ENCODE assay signal across 10 mouse cellular contexts in the genomic region with DNA sequence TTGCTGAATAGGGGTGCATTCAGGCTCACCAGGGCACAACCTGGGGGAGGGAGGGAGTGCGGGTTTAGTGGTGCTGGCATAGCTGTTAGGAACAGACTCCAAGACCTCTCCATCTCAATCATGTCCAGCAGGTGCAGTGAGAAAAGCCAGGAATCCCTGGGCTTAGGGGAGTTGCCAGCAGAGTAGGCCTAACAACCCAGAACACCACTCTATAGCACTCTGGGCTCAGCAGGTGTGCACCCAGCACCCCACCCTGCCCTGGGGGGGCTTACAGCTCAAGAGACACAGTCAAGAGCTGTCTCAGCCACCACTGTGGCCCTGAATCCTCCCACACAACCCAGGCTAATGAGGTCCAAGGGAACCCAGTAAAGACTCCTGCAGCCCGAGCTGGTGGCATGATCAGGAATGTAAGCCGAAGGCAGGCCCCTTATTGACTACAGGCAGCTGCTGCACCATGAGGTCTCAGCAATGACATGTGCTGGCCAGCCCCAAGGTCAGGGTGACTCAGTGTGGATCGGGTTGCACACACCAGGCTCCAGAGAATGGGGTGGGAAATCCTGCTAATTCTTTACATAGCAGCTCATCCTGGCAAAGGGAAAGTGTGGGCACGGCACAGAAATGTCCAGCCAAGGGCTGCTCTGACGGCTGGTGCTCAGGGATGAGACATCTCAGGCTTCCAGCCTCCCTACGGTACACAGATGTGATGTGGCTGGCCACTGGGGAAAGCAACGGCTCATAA. TPM values are rescaled to one million over a fixed set of nuclear protein-coding genes. Genes with fewer than 3 reads are reported as not detected.
A peak's percentile ranks its signal among the peaks of the same experiment; 100 is the strongest.
DNase-seq lines count a peak whose midpoint lies in the region; ATAC-seq and TF ChIP-seq lines count a peak whose summit lies in the region.
"Had no signal": no experiment of that assay in that cellular context is flagged by ENCODE, and none has a peak within 500 bp of the region (broad histone marks: within the 10 kb centered on the region; RNA-seq: fewer than 3 reads in every experiment).

No protein-coding gene starts in this region.

- H3K27me3 ChIP-seq in heart, embryonic 13.5 days (replicated peaks) = no peaks in the 10 kb centered on the region
- no peaks in the 10 kb centered on the region for H3K27me3 ChIP-seq in CH12.LX (replicated peaks)
- no peaks in the 10 kb centered on the region for H3K27me3 ChIP-seq in hindbrain, embryonic 14.5 days (ENCODE audit: control insufficient read depth, insufficient read depth, low read length)
- no peaks in the 10 kb centered on the region for H3K27me3 ChIP-seq in stomach, embryonic 15.5 days (replicated peaks)

- peaks cover 81% of the 10 kb centered on the region for H3K4me1 ChIP-seq in heart, embryonic 13.5 days
- peaks cover 22 to 52% of the 10 kb centered on the region in 2 experiments for H3K4me1 ChIP-seq in CH12.LX (ENCODE audit: control insufficient read depth in 1 of 2, insufficient read depth in 2 of 2)
- H3K4me1 ChIP-seq in hindbrain, embryonic 14.5 days (replicated peaks; ENCODE audit: control insufficient read depth, insufficient read depth, low read length) = peaks cover 43% of the 10 kb centered on the region
- peaks cover 53% of the 10 kb centered on the region for H3K4me1 ChIP-seq in stomach, embryonic 15.5 days

- H3K9ac ChIP-seq in heart, embryonic 13.5 days = peak overlapping the region; percentile 72
- peak overlapping the region; percentile 89 for H3K9ac ChIP-seq in CH12.LX (ENCODE audit: insufficient read depth, low read depth)
- peak overlapping the region; percentile 25; the same call in 1 of the 2 replicates for H3K9ac ChIP-seq in hindbrain, embryonic 14.5 days
- H3K9ac ChIP-seq in stomach, embryonic 15.5 days = no peak overlapping the region

- peak overlapping the region; percentile 14 for H3K4me2 ChIP-seq in heart, embryonic 13.5 days
- peak overlapping the region; percentile 68 for H3K4me2 ChIP-seq in CH12.LX (ENCODE audit: insufficient read depth, low read depth, poor library complexity, severe bottlenecking)
- peak overlapping the region; percentile 13; the same call in 1 of the 2 replicates for H3K4me2 ChIP-seq in hindbrain, embryonic 14.5 days (replicated peaks)
- H3K4me2 ChIP-seq in stomach, embryonic 15.5 days = no peak overlapping the region

- H3K79me2 ChIP-seq in CH12.LX (replicated peaks; ENCODE audit: control insufficient read depth, extremely low read depth, insufficient read depth, poor library complexity, severe bottlenecking) = peaks cover 93% of the 10 kb centered on the region

- TF ChIP-seq RAD21 in CH12.LX (IDR thresholded peaks at IDR 0.05; ENCODE audit: low read depth, low read length) = no peak

- dilution Hi-C loops in CH12.LX (cut with MboI; ENCODE audit: extremely low pct_ligation_motif_present, extremely low pct_unique_long_range_greater_than_20kb, low sequenced_read_pairs) = no loop called here

- no peak for TF ChIP-seq EP300 in CH12.LX (IDR thresholded peaks at IDR 0.05; ENCODE audit: low read length)

- H3K36me3 ChIP-seq in heart, embryonic 13.5 days = no peaks in the 10 kb centered on the region
- H3K36me3 ChIP-seq in CH12.LX (replicated peaks in 1 of 2; ENCODE audit: control insufficient read depth in 1 of 2, insufficient read depth in 1 of 2, low read length in 1 of 2) = peaks cover 64 to 86% of the 10 kb centered on the region in 2 experiments
- no peaks in the 10 kb centered on the region for H3K36me3 ChIP-seq in hindbrain, embryonic 14.5 days (replicated peaks; ENCODE audit: control insufficient read depth, insufficient read depth)
- H3K36me3 ChIP-seq in stomach, embryonic 15.5 days = no peaks in the 10 kb centered on the region

- no peak for TF ChIP-seq POLR2A in CH12.LX (IDR thresholded peaks at IDR 0.05; ENCODE audit: low read depth, low read length)

- peak overlapping the region; percentile 74 for H3K27ac ChIP-seq in heart, embryonic 13.5 days (replicated peaks)
- H3K27ac ChIP-seq in CH12.LX (ENCODE audit: insufficient read depth, low read depth) = peak overlapping the region; percentile 29; the same call in 1 of the 2 replicates
- H3K27ac ChIP-seq in hindbrain, embryonic 14.5 days = no peak overlapping the region; the same call in 1 of the 2 replicates
- H3K27ac ChIP-seq in stomach, embryonic 15.5 days = 0 out of 2 replicates have a peak overlapping the region, but pooled peaks have one; percentile 13

- ATAC-seq in heart, embryonic 13.5 days (ENCODE audit: extremely low read depth, insufficient number of reproducible peaks, low FRiP score, low TSS enrichment) = no peak
- no peak for ATAC-seq in hindbrain, embryonic 14.5 days (ENCODE audit: low FRiP score)
- no peak for ATAC-seq in stomach, embryonic 15.5 days (ENCODE audit: insufficient read depth, low FRiP score, low read depth)

- TF ChIP-seq CTCF in CH12.LX (conservative IDR thresholded peaks at IDR 0.05 in 1 of 2, IDR thresholded peaks at IDR 0.05 in 1 of 2; ENCODE audit: low read depth in 2 of 2, low read length in 2 of 2) = no peak

- WGBS in heart, embryonic 13.5 days = 35% methylated on average over 8 of the region's 8 CpGs
- WGBS in hindbrain, embryonic 14.5 days = 63% methylated on average over 8 of the region's 8 CpGs
- 43% methylated on average over 8 of the region's 8 CpGs for WGBS in stomach, embryonic 15.5 days

- H3K4me3 ChIP-seq in heart, embryonic 13.5 days = no peak overlapping the region
- H3K4me3 ChIP-seq in CH12.LX (replicated peaks in 1 of 3; ENCODE audit: low read depth in 2 of 3, low read length in 2 of 3, poor library complexity in 1 of 3) = peak overlapping the region; percentile 19 to 98 (median 53)
- H3K4me3 ChIP-seq in hindbrain, embryonic 14.5 days (replicated peaks; ENCODE audit: low read length) = no peak overlapping the region
- no peak overlapping the region for H3K4me3 ChIP-seq in stomach, embryonic 15.5 days (replicated peaks)

- in situ Hi-C loops in CH12.LX (cut with MboI; ENCODE audit: low pct_ligation_motif_present, low pct_unique_long_range_greater_than_20kb, low sequenced_read_pairs) = no loop called here

- no peaks in the 10 kb centered on the region for H3K9me3 ChIP-seq in heart, embryonic 13.5 days
- H3K9me3 ChIP-seq in CH12.LX (replicated peaks; ENCODE audit: low read length) = no peaks in the 10 kb centered on the region
- no peaks in the 10 kb centered on the region for H3K9me3 ChIP-seq in hindbrain, embryonic 14.5 days (ENCODE audit: control insufficient read depth, low read length)
- H3K9me3 ChIP-seq in stomach, embryonic 15.5 days = no peaks in the 10 kb centered on the region

- no peak for DNase-seq in heart, adult 9 months (ENCODE audit: low spot score in 2 of 2)
- DNase-seq in CH12.LX (ENCODE audit: extremely low read depth) = no peak
- peak; percentile 57 for DNase-seq in brain, adult 2 months (ENCODE audit: low read depth, low spot score)
- no peak for DNase-seq in hindbrain, embryonic 14.5 days (ENCODE audit: low spot score)
- DNase-seq in spleen, postnatal 36 days (ENCODE audit: low spot score in 2 of 2) = no peak
- no peak for DNase-seq in spleen, postnatal 10 days (ENCODE audit: low spot score in 2 of 2)

TF ChIP-seq in CH12.LX, 34 proteins besides CTCF, POLR2A, EP300 and RAD21:
- TF ChIP-seq MYC (IDR thresholded peaks at IDR 0.05; ENCODE audit: low read depth, low read length) (no peak), POLR2AphosphoS2 (IDR thresholded peaks at IDR 0.05; ENCODE audit: low read depth, low read length) (no peak; the same call in 1 of the 2 replicates), USF1 (IDR thresholded peaks at IDR 0.05; ENCODE audit: low read depth, low read length) (no peak), ZNF384 (IDR thresholded peaks at IDR 0.05; ENCODE audit: low read depth, low read length) (no peak), MEF2A (IDR thresholded peaks at IDR 0.05; ENCODE audit: borderline replicate concordance, low read depth, low read length) (no peak), BHLHE40 (IDR thresholded peaks at IDR 0.05; ENCODE audit: low read depth, low read length) (no peak), CHD1 (IDR thresholded peaks at IDR 0.05; ENCODE audit: low read depth, low read length) (no peak), GABPA (IDR thresholded peaks at IDR 0.05; ENCODE audit: insufficient replicate concordance, low read depth, low read length) (no peak), ZMIZ1 (IDR thresholded peaks at IDR 0.05; ENCODE audit: low read depth, low read length) (0 out of 2 replicates have a peak, but pooled peaks have one; percentile 19), UBTF (IDR thresholded peaks at IDR 0.05; ENCODE audit: low read depth, low read length) (peak; percentile 55; the same call in 1 of the 2 replicates), SMC3 (IDR thresholded peaks at IDR 0.05; ENCODE audit: low read depth, low read length) (no peak), MXI1 (IDR thresholded peaks at IDR 0.05; ENCODE audit: low read depth, low read length) (peak; percentile 61), ELF1 (IDR thresholded peaks at IDR 0.05; ENCODE audit: low read depth, low read length) (no peak), KAT2A (IDR thresholded peaks at IDR 0.05; ENCODE audit: insufficient replicate concordance, low read length) (no peak), SIN3A (IDR thresholded peaks at IDR 0.05; ENCODE audit: low read length) (no peak)

RNA-seq across cellular contexts. Expression of a gene that starts 5.8 kb away (rescaled TPM):
- polyA plus RNA-seq in heart, embryonic 13.5 days (2015; fragmentation: Nextera tagmentation; extraction: Ambion mirVana) = 16.1 and 17.3 TPM in 2 replicates
- total RNA-seq in CH12.LX (2012; rRNA removed) (156 and 207 TPM in 2 replicates), CH12.LX (2014; rRNA removed) (110 and 119 TPM in 2 replicates)
- 235 and 291 TPM in 2 replicates for polyA plus RNA-seq in CH12.LX (2012; ENCODE audit: insufficient read length, low read depth)
- polyA plus RNA-seq in hindbrain, embryonic 14.5 days (2014; fragmentation: Nextera tagmentation; extraction: Ambion mirVana) = 57.3 and 65.0 TPM in 2 replicates
- polyA plus RNA-seq in stomach, embryonic 15.5 days (2015; fragmentation: Nextera tagmentation; extraction: Ambion mirVana) = 22.7 and 26.6 TPM in 2 replicates

RNA-seq across cellular contexts. Expression of a gene that starts 43.0 kb away (rescaled TPM):
- polyA plus RNA-seq in heart, embryonic 13.5 days (2015; fragmentation: Nextera tagmentation; extraction: Ambion mirVana) = 0.12 and 0.31 TPM in 2 replicates
- 3.1 and 9.7 TPM in 2 replicates for total RNA-seq in CH12.LX (2012; rRNA removed)
- total RNA-seq in CH12.LX (2014; rRNA removed) = not detected in 2 replicates
- 0.90 and 1.6 TPM in 2 replicates for polyA plus RNA-seq in CH12.LX (2012; ENCODE audit: insufficient read length, low read depth)
- not detected in 2 replicates for polyA plus RNA-seq in hindbrain, embryonic 14.5 days (2014; fragmentation: Nextera tagmentation; extraction: Ambion mirVana)
- polyA plus RNA-seq in stomach, embryonic 15.5 days (2015; fragmentation: Nextera tagmentation; extraction: Ambion mirVana) = 0.21 and 0.22 TPM in 2 replicates
- polyA plus RNA-seq: intestine, embryonic 14.5 days; testis, adult 2 months had no signal

RNA-seq across cellular contexts. Expression of a gene that starts 47.9 kb away (rescaled TPM):
- 23.1 and 30.4 TPM in 2 replicates for polyA plus RNA-seq in heart, embryonic 13.5 days (2015; fragmentation: Nextera tagmentation; extraction: Ambion mirVana)
- total RNA-seq in CH12.LX (2012; rRNA removed) (29.1 and 34.2 TPM in 2 replicates), CH12.LX (2014; rRNA removed) (20.9 and 25.7 TPM in 2 replicates)
- 13.2 and 14.9 TPM in 2 replicates for polyA plus RNA-seq in CH12.LX (2012; ENCODE audit: insufficient read length, low read depth)
- polyA plus RNA-seq in hindbrain, embryonic 14.5 days (2014; fragmentation: Nextera tagmentation; extraction: Ambion mirVana) = 37.8 and 50.5 TPM in 2 replicates
- 35.6 and 36.3 TPM in 2 replicates for polyA plus RNA-seq in stomach, embryonic 15.5 days (2015; fragmentation: Nextera tagmentation; extraction: Ambion mirVana)

Comparison
In these comparisons a context has a peak if more than half of its experiments do, and no peak if none do; other contexts are left out.
1. H3K4me3 ChIP-seq: peak in CH12.LX (3 of 3); none in heart, embryonic 13.5 days (single experiment), hindbrain, embryonic 14.5 days (single experiment) and stomach, embryonic 15.5 days (single experiment).